Mouse (Mus musculus) ES-Bruce4 (cell line): Measurements from ENCODE around the gene Spock1.

Source experiments
- CTCF ChIP-seq: IDR thresholded peaks from one replicate; pipeline ENCODE4 v1.8.1; 2011; ENCODE audit warnings: low read depth, low read length
- POLR2A ChIP-seq: IDR thresholded peaks from one replicate; pipeline ENCODE4 v1.8.1; 2011; ENCODE audit warnings: low read length; ENCODE audit not compliant: insufficient read depth

- TF ChIP-seq CTCF (no peak), POLR2A (no peak)
Observed at GRCm38 (mm10) chr13:57604437-57604836, 303.7 kb downstream of the Spock1 start.
